Comparison of ENCODE assay signal across 11 mouse cellular contexts in genomic region chr17:80900200-80900520, GRCm38 (mm10). TPM values are rescaled to one million over a fixed set of nuclear protein-coding genes. Genes with fewer than 3 reads are reported as not detected.
A peak's percentile ranks its signal among the peaks of the same experiment; 100 is the strongest.
DNase-seq lines count a peak whose midpoint lies in the region; ATAC-seq lines count a peak whose summit lies in the region.
"Had no signal": no experiment of that assay in that cellular context is flagged by ENCODE, and none has a peak within 500 bp of the region (broad histone marks: within the 10 kb centered on the region; RNA-seq: fewer than 3 reads in every experiment).

No protein-coding gene starts in this region.

- H3K27me3 ChIP-seq in heart, embryonic 11.5 days (ENCODE audit: control insufficient read depth, insufficient read depth, low read length): no peaks in the 10 kb centered on the region
- no peaks in the 10 kb centered on the region for H3K27me3 ChIP-seq in lung, embryonic 16.5 days (ENCODE audit: control insufficient read depth, insufficient read depth, low read depth, low read length)
- H3K27me3 ChIP-seq in midbrain, embryonic 12.5 days: no peaks in the 10 kb centered on the region

- intact Hi-C loops in heart, postnatal 36 days (cut with DNase I): no loop called here

- H3K4me2 ChIP-seq in heart, embryonic 11.5 days: no peak overlapping the region
- no peak overlapping the region for H3K4me2 ChIP-seq in lung, embryonic 16.5 days (ENCODE audit: low read depth, low read length)
- H3K4me2 ChIP-seq in midbrain, embryonic 12.5 days (replicated peaks): no peak overlapping the region

- H3K4me3 ChIP-seq in heart, embryonic 11.5 days (ENCODE audit: low read depth, low read length): no peak overlapping the region
- H3K4me3 ChIP-seq in lung, embryonic 16.5 days (ENCODE audit: low read length): no peak overlapping the region
- H3K4me3 ChIP-seq in midbrain, embryonic 12.5 days: no peak overlapping the region
- H3K4me3 ChIP-seq: gastrocnemius, adult 2 months had no signal

- no peaks in the 10 kb centered on the region for H3K36me3 ChIP-seq in heart, embryonic 11.5 days (ENCODE audit: control insufficient read depth, insufficient read depth, low read length)
- H3K36me3 ChIP-seq in lung, embryonic 16.5 days (ENCODE audit: control insufficient read depth, insufficient read depth, low read length): no peaks in the 10 kb centered on the region
- H3K36me3 ChIP-seq in midbrain, embryonic 12.5 days: no peaks in the 10 kb centered on the region

- DNase-seq in heart, postnatal 36 days: no peak
- no peak for DNase-seq in lung, postnatal 25 days (ENCODE audit: low spot score)
- no peak for DNase-seq in adrenal gland, postnatal 25 days
- DNase-seq in frontal cortex, postnatal 14 days (ENCODE audit: low spot score in 2 of 2): no peak
- DNase-seq: B cell, adult 2 months; gastrocnemius, adult 2 months had no signal

- H3K27ac ChIP-seq in heart, embryonic 11.5 days (ENCODE audit: low read depth, low read length): 0 out of 2 replicates have a peak overlapping the region, but pooled peaks have one; percentile 8
- H3K27ac ChIP-seq in lung, embryonic 16.5 days (ENCODE audit: low read length): peak overlapping the region; percentile 34
- H3K27ac ChIP-seq in midbrain, embryonic 12.5 days (replicated peaks): no peak overlapping the region
- H3K27ac ChIP-seq: gastrocnemius, adult 2 months had no signal

- no peak overlapping the region for H3K9ac ChIP-seq in heart, embryonic 11.5 days (ENCODE audit: low read depth, low read length)
- no peak overlapping the region for H3K9ac ChIP-seq in lung, embryonic 16.5 days (ENCODE audit: low read length)
- H3K9ac ChIP-seq in midbrain, embryonic 12.5 days (replicated peaks): no peak overlapping the region

- no peak for ATAC-seq in heart, embryonic 11.5 days (replicated peaks; ENCODE audit: insufficient number of reproducible peaks, low FRiP score, low TSS enrichment)
- ATAC-seq in lung, embryonic 16.5 days (ENCODE audit: low read depth): no peak; the same call in 1 of the 2 replicates
- ATAC-seq in midbrain, embryonic 12.5 days (ENCODE audit: low FRiP score, low read depth): peak; percentile 35; the same call in 1 of the 2 replicates
- ATAC-seq in cerebellum, adult (ENCODE audit: insufficient number of reproducible peaks, low FRiP score, low TSS enrichment): no peak

- 84% methylated on average over 2 of the region's 2 CpGs for WGBS in heart, embryonic 11.5 days (ENCODE audit: insufficient replicate concordance)
- WGBS in lung, embryonic 16.5 days: 54% methylated on average over 2 of the region's 2 CpGs
- WGBS in midbrain, embryonic 12.5 days: 68% methylated on average over 2 of the region's 2 CpGs

- no peaks in the 10 kb centered on the region for H3K4me1 ChIP-seq in heart, embryonic 11.5 days (ENCODE audit: control insufficient read depth, insufficient read depth, low read length)
- H3K4me1 ChIP-seq in lung, embryonic 16.5 days (replicated peaks; ENCODE audit: control insufficient read depth, insufficient read depth, low read length): peaks cover 10% of the 10 kb centered on the region
- peaks cover 29% of the 10 kb centered on the region for H3K4me1 ChIP-seq in midbrain, embryonic 12.5 days

- H3K9me3 ChIP-seq in heart, embryonic 11.5 days (replicated peaks; ENCODE audit: control insufficient read depth, low read length): no peaks in the 10 kb centered on the region
- H3K9me3 ChIP-seq in lung, embryonic 16.5 days (ENCODE audit: control insufficient read depth, low read length): no peaks in the 10 kb centered on the region
- H3K9me3 ChIP-seq in midbrain, embryonic 12.5 days: no peaks in the 10 kb centered on the region

RNA-seq across cellular contexts. Expression of gene Tmem178, which starts 44.3 kb away (rescaled TPM):
- polyA plus RNA-seq in heart, embryonic 11.5 days (2014; fragmentation: Nextera tagmentation; extraction: Ambion mirVana): 6.0 and 7.0 TPM in 2 replicates
- total RNA-seq in heart, postnatal 36 days (2021): under 1 TPM; 0.19 to 0.58 TPM
- polyA plus RNA-seq in lung, embryonic 16.5 days (2015; fragmentation: Nextera tagmentation; extraction: Ambion mirVana): 15.2 and 15.8 TPM in 2 replicates
- 23.4 and 23.5 TPM in 2 replicates for polyA plus RNA-seq in midbrain, embryonic 12.5 days (2016; fragmentation: Nextera tagmentation; extraction: Ambion mirVana)
- 5.3 TPM in 2 replicates for total RNA-seq in adrenal gland, postnatal 25 days (2021)
- total RNA-seq: MEL had no signal
